Mouse (Mus musculus) heart, embryonic 10.5 days (tissue): ENCODE data around the gene Pcolce. TPM values are rescaled to one million over a fixed set of nuclear protein-coding genes. Genes with fewer than 3 reads are reported as not detected.

Experiments used
- DNase-seq: peaks from one replicate; pipeline ENCODE4 v3.0.0-alpha.2; 2017; ENCODE audit warnings: low spot score
- H3K27ac ChIP-seq: fragments of 300-500 bp; sonication (generic); 2 replicates; pipeline ENCODE4 v1.5.1; 2016; ENCODE audit warnings: mild to moderate bottlenecking
- H3K27me3 ChIP-seq: fragments of 300-500 bp; sonication (generic); 2 replicates; pipeline ENCODE4 v1.6.1; 2016; ENCODE audit warnings: mild to moderate bottlenecking; ENCODE audit not compliant: poor library complexity, insufficient read depth, severe bottlenecking
- H3K36me3 ChIP-seq: fragments of 300-500 bp; sonication (generic); 2 replicates; pipeline ENCODE4 v1.6.1; 2016; ENCODE audit warnings: mild to moderate bottlenecking, moderate library complexity
- H3K4me1 ChIP-seq: fragments of 300-500 bp; sonication (generic); 2 replicates; pipeline ENCODE4 v1.6.1; 2016; ENCODE audit warnings: mild to moderate bottlenecking
- H3K4me3 ChIP-seq: fragments of 300-500 bp; sonication (generic); 2 replicates; pipeline ENCODE4 v1.5.1; 2016; ENCODE audit warnings: mild to moderate bottlenecking, moderate library complexity
- H3K9me3 ChIP-seq: fragments of 300-500 bp; sonication (generic); 2 replicates; pipeline ENCODE4 v1.6.1; 2016; ENCODE audit warnings: mild to moderate bottlenecking, moderate library complexity
- WGBS: fragments of 180-500 bp; shearing (Covaris S2); methylation state at CpG from one replicate; pipeline ENCODE4 v1.1.7; 2016; 5-methylcytosine and 5-hydroxymethylcytosine counted together
- polyA plus RNA-seq: library from polyadenylated mRNA; unstranded; fragments of >200 nt; fragmentation: Nextera tagmentation; extraction: Ambion mirVana; gene quantifications from 2 replicates; pipeline ENCODE4 v1.2.1, GENCODE M21; 2016

Pcolce gene
- polyA plus RNA-seq, 1 experiment from 2014 or later, result 137 TPM

GRCm38 (mm10) chr5:137570691-137571586 lies 42.6 kb downstream of the Pcolce start:
- peak overlapping the region; percentile 54; the same call in 1 of the 2 replicates for H3K27ac ChIP-seq
- peaks cover 53% of the 10 kb centered on the region for H3K27me3 ChIP-seq
- 0 out of 2 replicates have a peak overlapping the region, but pooled peaks have one; percentile 27 for H3K4me3 ChIP-seq
- WGBS, result 72% methylated on average over 17 of the region's 17 CpGs
- no peaks in the 10 kb centered on the region for H3K9me3 ChIP-seq
- H3K4me1 ChIP-seq, result peaks cover 17% of the 10 kb centered on the region
- peak; percentile 89 for DNase-seq
- H3K36me3 ChIP-seq, result no peaks in the 10 kb centered on the region

- H3K9me3 ChIP-seq, result no peaks in the 10 kb centered on the region
- H3K36me3 ChIP-seq, result no peaks in the 10 kb centered on the region
- H3K4me1 ChIP-seq, result peaks cover 17% of the 10 kb centered on the region
- peak overlapping the region; percentile 53; the same call in 1 of the 2 replicates for H3K27ac ChIP-seq
- peak overlapping the region; percentile 27; the same call in 1 of the 2 replicates for H3K4me3 ChIP-seq
- peaks cover 55% of the 10 kb centered on the region for H3K27me3 ChIP-seq
- WGBS, result 40% methylated on average over 7 of the region's 7 CpGs
- peak; percentile 69 for DNase-seq
These were observed 43.4 kb downstream of the Pcolce start for GRCm38 (mm10) chr5:137570181-137570580.

- Histone ChIP-seq H3K4me3 (peak within 1 kb of the TSS; percentile 27; the same call in 1 of the 2 replicates), H3K36me3 (no peaks in the 10 kb centered on the region), H3K27ac (peak within 1 kb of the TSS; percentile 54), H3K27me3 (peaks cover 50% of the 10 kb centered on the region), H3K4me1 (peaks cover 14% of the 10 kb centered on the region), H3K9me3 (no peaks in the 10 kb centered on the region)
- DNase-seq, result peak; percentile 93
- 26% methylated on average over 9 of the region's 9 CpGs for WGBS
These were observed 43.9 kb downstream of the Pcolce start, which contains the start of gene Tfr2 for GRCm38 (mm10) chr5:137569665-137570064. Tfr2 (plus strand) TSS chr5:137569840.

GRCm38 (mm10) chr5:137569031-137569430 lies 44.6 kb downstream of the Pcolce start:
- DNase-seq, result peak; percentile 52
- H3K27me3 ChIP-seq, result peaks cover 43% of the 10 kb centered on the region; the same call in 1 of the 2 replicates
- WGBS, result 68% methylated on average over 12 of the region's 12 CpGs
- H3K9me3 ChIP-seq, result no peaks in the 10 kb centered on the region
- no peaks in the 10 kb centered on the region for H3K36me3 ChIP-seq
- peaks cover 8% of the 10 kb centered on the region; the same call in 1 of the 2 replicates for H3K4me1 ChIP-seq
- H3K27ac ChIP-seq, result no peak overlapping the region
- H3K4me3 ChIP-seq, result no peak overlapping the region

GRCm38 (mm10) chr5:137568223-137568798 lies 45.3 kb downstream of the Pcolce start:
- Histone ChIP-seq H3K4me3 (no peak overlapping the region), H3K9me3 (no peaks in the 10 kb centered on the region), H3K27ac (no peak overlapping the region), H3K36me3 (no peaks in the 10 kb centered on the region), H3K27me3 (peaks cover 37% of the 10 kb centered on the region; the same call in 1 of the 2 replicates), H3K4me1 (peaks cover 8% of the 10 kb centered on the region; the same call in 1 of the 2 replicates)
- peak; percentile 69 for DNase-seq
- WGBS, result 80% methylated on average over 8 of the region's 8 CpGs

GRCm38 (mm10) chr5:137566416-137566815 lies 47.2 kb downstream of the Pcolce start:
- WGBS, result 89% methylated on average over 5 of the region's 5 CpGs

GRCm38 (mm10) chr5:137565744-137566143 lies 47.8 kb downstream of the Pcolce start:
- H3K27me3 ChIP-seq, result peaks cover 22% of the 10 kb centered on the region; the same call in 1 of the 2 replicates
- H3K9me3 ChIP-seq, result no peaks in the 10 kb centered on the region
- no peak overlapping the region for H3K4me3 ChIP-seq
- no peaks in the 10 kb centered on the region for H3K36me3 ChIP-seq
- DNase-seq, result peak; percentile 65
- H3K4me1 ChIP-seq, result peaks cover 8% of the 10 kb centered on the region; the same call in 1 of the 2 replicates
- 67% methylated on average over 6 of the region's 6 CpGs for WGBS
- H3K27ac ChIP-seq, result no peak overlapping the region

More at GRCm38 (mm10) chr5:137566416-137566815, 47.2 kb downstream of the Pcolce start:
- Histone ChIP-seq H3K4me1 (peaks cover 8% of the 10 kb centered on the region; the same call in 1 of the 2 replicates), H3K36me3 (no peaks in the 10 kb centered on the region), H3K9me3 (no peaks in the 10 kb centered on the region), H3K27me3 (peaks cover 26% of the 10 kb centered on the region; the same call in 1 of the 2 replicates), H3K27ac (no peak overlapping the region), H3K4me3 (no peak overlapping the region)
- DNase-seq, result peak; percentile 38

GRCm38 (mm10) chr5:137562965-137563364 lies 50.6 kb downstream of the Pcolce start:
- no peaks in the 10 kb centered on the region for H3K36me3 ChIP-seq
- no peak for DNase-seq
- 54% methylated on average over 10 of the region's 10 CpGs for WGBS
- H3K27me3 ChIP-seq, result peaks cover 18% of the 10 kb centered on the region; the same call in 1 of the 2 replicates
- no peak overlapping the region for H3K4me3 ChIP-seq
- no peak overlapping the region for H3K27ac ChIP-seq
- no peaks in the 10 kb centered on the region for H3K4me1 ChIP-seq
- H3K9me3 ChIP-seq, result no peaks in the 10 kb centered on the region

- H3K4me1 ChIP-seq, result no peaks in the 10 kb centered on the region
- WGBS, result 57% methylated on average over 6 of the region's 6 CpGs
- peaks cover 9% of the 10 kb centered on the region; the same call in 1 of the 2 replicates for H3K27me3 ChIP-seq
- H3K4me3 ChIP-seq, result no peak overlapping the region
- DNase-seq, result no peak
- H3K36me3 ChIP-seq, result no peaks in the 10 kb centered on the region
- no peak overlapping the region for H3K27ac ChIP-seq
- H3K9me3 ChIP-seq, result no peaks in the 10 kb centered on the region
These were observed 52.0 kb downstream of the Pcolce start for GRCm38 (mm10) chr5:137561556-137561955.

Other genes starting within 250 kb of the Pcolce start
- 0.04 and 0.25 TPM in 2 replicates for gene Zan, start 136.7 kb downstream of the Pcolce start, polyA plus RNA-seq
- gene Pop7, start 111.3 kb downstream of the Pcolce start, polyA plus RNA-seq, result 50.6 and 56.6 TPM in 2 replicates
- gene Gigyf1, start 95.2 kb downstream of the Pcolce start, polyA plus RNA-seq, result 8.0 and 10.8 TPM in 2 replicates
- 0.28 and 2.3 TPM in 2 replicates for gene Epo, start 80.5 kb downstream of the Pcolce start, polyA plus RNA-seq
- gene Gnb2, start 80.3 kb downstream of the Pcolce start, polyA plus RNA-seq, result 287 and 294 TPM in 2 replicates
- gene Actl6b, start 60.3 kb downstream of the Pcolce start, polyA plus RNA-seq, result 0.07 TPM in 1 of 2 replicates, not detected in the other
- gene Tfr2, start 43.9 kb downstream of the Pcolce start, polyA plus RNA-seq, result 4.0 and 4.9 TPM in 2 replicates
- gene Mospd3, start 12.7 kb downstream of the Pcolce start, polyA plus RNA-seq, result 14.3 and 16.0 TPM in 2 replicates
- 0.28 and 0.31 TPM in 2 replicates for gene Fbxo24, start 15.2 kb upstream of the Pcolce start, polyA plus RNA-seq
- gene Lrch4, start 15.3 kb upstream of the Pcolce start, polyA plus RNA-seq, result 23.3 and 23.7 TPM in 2 replicates
- 7.7 and 9.8 TPM in 2 replicates for gene Gm20605, start 15.4 kb upstream of the Pcolce start, polyA plus RNA-seq
- 4.8 and 6.4 TPM in 2 replicates for gene Sap25, start 27.6 kb upstream of the Pcolce start, polyA plus RNA-seq
- 0.60 and 0.74 TPM in 2 replicates for gene Irs3, start 31.9 kb upstream of the Pcolce start, polyA plus RNA-seq
- 31.9 and 34.0 TPM in 2 replicates for gene Agfg2, start 70.9 kb upstream of the Pcolce start, polyA plus RNA-seq
- 1.4 TPM in 2 replicates for gene Nyap1, start 127.8 kb upstream of the Pcolce start, polyA plus RNA-seq
- 147 and 165 TPM in 2 replicates for gene Tsc22d4, start 131.9 kb upstream of the Pcolce start, polyA plus RNA-seq
- gene Ppp1r35, start 165.1 kb upstream of the Pcolce start, polyA plus RNA-seq, result 31.3 and 49.2 TPM in 2 replicates
- gene Mepce, start 173.9 kb upstream of the Pcolce start, polyA plus RNA-seq, result 7.1 and 10.4 TPM in 2 replicates
- gene Zcwpw1, start 174.0 kb upstream of the Pcolce start, polyA plus RNA-seq, result 10.0 and 12.5 TPM in 2 replicates
- gene Pilra, start 222.5 kb upstream of the Pcolce start, polyA plus RNA-seq, result 1.3 and 2.0 TPM in 2 replicates
- 0.26 and 0.28 TPM in 2 replicates for gene Pilrb1, start 244.3 kb upstream of the Pcolce start, polyA plus RNA-seq